Mouse (Mus musculus) liver, embryonic 12.5 days (tissue): ENCODE results near the gene Mecr. TPM values are rescaled to one million over a fixed set of nuclear protein-coding genes. Genes with fewer than 3 reads are reported as not detected.

Experiments
- ATAC-seq: fragments of 200-750 bp; cut with Nextera tagmentation; 2 replicates; pipeline ENCODE4 v1.8.0; 2017; ENCODE audit warnings: moderate number of reproducible peaks, mild to moderate bottlenecking, moderate library complexity
- H3K27ac ChIP-seq: fragments of 300-500 bp; sonication (generic); 2 replicates; pipeline ENCODE4 v1.5.1; 2016; ENCODE audit warnings: mild to moderate bottlenecking
- H3K27me3 ChIP-seq: fragments of 300-500 bp; sonication (generic); replicated peaks from 2 replicates; pipeline ENCODE4 v1.6.1; 2016; ENCODE audit warnings: mild to moderate bottlenecking, moderate library complexity
- H3K36me3 ChIP-seq: fragments of 300-500 bp; sonication (generic); 2 replicates; pipeline ENCODE4 v1.6.1; 2016; ENCODE audit warnings: mild to moderate bottlenecking, moderate library complexity
- H3K4me1 ChIP-seq: fragments of 300-500 bp; sonication (generic); 2 replicates; pipeline ENCODE4 v1.6.1; 2016
- H3K4me2 ChIP-seq: fragments of 300-500 bp; sonication (generic); 2 replicates; pipeline ENCODE4 v1.6.1; 2016; ENCODE audit warnings: mild to moderate bottlenecking, moderate library complexity
- H3K4me3 ChIP-seq: fragments of 300-500 bp; sonication (generic); 2 replicates; pipeline ENCODE4 v1.5.1; 2016; ENCODE audit warnings: mild to moderate bottlenecking, moderate library complexity
- H3K9ac ChIP-seq: fragments of 300-500 bp; sonication (generic); 2 replicates; pipeline ENCODE4 v1.6.1; 2016; ENCODE audit warnings: mild to moderate bottlenecking, moderate library complexity
- H3K9me3 ChIP-seq: fragments of 300-500 bp; sonication (generic); replicated peaks from 2 replicates; pipeline ENCODE4 v1.6.1; 2016; ENCODE audit warnings: mild to moderate bottlenecking, moderate library complexity
- WGBS: fragments of 180-500 bp; shearing (Covaris S2); methylation state at CpG from one replicate; pipeline ENCODE4 v1.1.7; 2016; ENCODE audit not compliant: insufficient replicate concordance; 5-methylcytosine and 5-hydroxymethylcytosine counted together
- polyA plus RNA-seq: library from polyadenylated mRNA; unstranded; fragments of >200 nt; fragmentation: Nextera tagmentation; extraction: Ambion mirVana; gene quantifications from 2 replicates; pipeline ENCODE4 v1.2.1, GENCODE M21; 2016

The Mecr gene
- polyA plus RNA-seq, 1 experiment from 2014 or later, result 49.4 TPM

- Histone ChIP-seq H3K9me3 (no peaks in the 10 kb centered on the region), H3K4me3 (no peak overlapping the region), H3K27me3 (no peaks in the 10 kb centered on the region), H3K4me1 (no peaks in the 10 kb centered on the region), H3K27ac (no peak overlapping the region), H3K36me3 (peaks cover 86% of the 10 kb centered on the region), H3K4me2 (no peak overlapping the region), H3K9ac (no peak overlapping the region)
- ATAC-seq, result no peak
- 89% methylated on average over 15 of the region's 15 CpGs for WGBS
These were observed 57.8 kb downstream of the Mecr start for GRCm38 (mm10) chr4:131901090-131901489.

GRCm38 (mm10) chr4:131904478-131904877 lies 61.2 kb downstream of the Mecr start:
- 70% methylated on average over 8 of the region's 8 CpGs for WGBS
- no peak for ATAC-seq
- no peak overlapping the region for H3K27ac ChIP-seq
- H3K27me3 ChIP-seq, result no peaks in the 10 kb centered on the region
- no peak overlapping the region for H3K4me2 ChIP-seq
- H3K9me3 ChIP-seq, result peaks cover 4% of the 10 kb centered on the region; the same call in 1 of the 2 replicates
- no peaks in the 10 kb centered on the region for H3K4me1 ChIP-seq
- H3K9ac ChIP-seq, result no peak overlapping the region
- no peak overlapping the region for H3K4me3 ChIP-seq
- peaks cover 63% of the 10 kb centered on the region for H3K36me3 ChIP-seq

GRCm38 (mm10) chr4:131906423-131906822 lies 63.2 kb downstream of the Mecr start:
- ATAC-seq, result no peak
- Histone ChIP-seq H3K4me3 (no peak overlapping the region), H3K4me2 (no peak overlapping the region), H3K4me1 (peaks cover 16% of the 10 kb centered on the region; the same call in 1 of the 2 replicates), H3K9ac (no peak overlapping the region), H3K9me3 (peaks cover 4% of the 10 kb centered on the region; the same call in 1 of the 2 replicates), H3K27me3 (peaks cover 14% of the 10 kb centered on the region), H3K27ac (no peak overlapping the region), H3K36me3 (peaks cover 44% of the 10 kb centered on the region)
- WGBS, result 77% methylated on average over 6 of the region's 6 CpGs

- WGBS, result 82% methylated on average over 3 of the region's 3 CpGs
- Histone ChIP-seq H3K4me1 (peaks cover 16% of the 10 kb centered on the region; the same call in 1 of the 2 replicates), H3K4me2 (no peak overlapping the region), H3K9ac (no peak overlapping the region), H3K4me3 (no peak overlapping the region), H3K9me3 (peaks cover 4% of the 10 kb centered on the region; the same call in 1 of the 2 replicates), H3K27me3 (peaks cover 29% of the 10 kb centered on the region), H3K36me3 (peaks cover 30% of the 10 kb centered on the region), H3K27ac (no peak overlapping the region)
- no peak for ATAC-seq
These were observed 64.6 kb downstream of the Mecr start for GRCm38 (mm10) chr4:131907912-131908311.

- Histone ChIP-seq H3K9ac (no peak overlapping the region), H3K27me3 (peaks cover 54% of the 10 kb centered on the region), H3K9me3 (peaks cover 4% of the 10 kb centered on the region; the same call in 1 of the 2 replicates), H3K4me3 (no peak overlapping the region), H3K4me1 (peaks cover 19% of the 10 kb centered on the region; the same call in 1 of the 2 replicates), H3K27ac (no peak overlapping the region), H3K4me2 (peak overlapping the region; percentile 29), H3K36me3 (peaks cover 9% of the 10 kb centered on the region; the same call in 1 of the 2 replicates)
- WGBS, result 12% methylated on average over 18 of the region's 21 CpGs
- no peak for ATAC-seq
These were observed 67.1 kb downstream of the Mecr start for GRCm38 (mm10) chr4:131910237-131910994.

DNA sequence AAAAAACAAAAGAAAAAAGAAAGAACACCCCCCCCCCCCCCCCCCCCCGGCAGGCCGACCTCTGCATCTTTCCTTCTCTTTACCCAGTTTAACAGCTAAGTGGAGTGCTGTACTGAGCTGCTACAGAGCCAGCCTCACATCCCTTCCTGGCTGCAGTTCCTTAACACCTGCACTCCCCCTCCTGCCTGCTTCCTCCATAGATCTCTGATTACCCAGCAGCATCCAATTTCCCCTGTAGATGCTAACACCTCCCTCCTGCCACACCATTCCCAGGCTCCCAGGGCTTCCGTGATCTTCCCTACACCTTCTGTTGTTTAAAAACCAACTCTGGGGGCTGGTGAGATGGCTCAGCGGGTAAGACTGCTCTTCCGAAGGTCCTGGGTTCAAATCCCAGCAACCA lies 68.3 kb downstream of the Mecr start:
- WGBS, result 41% methylated on average over 3 of the region's 5 CpGs
- H3K27ac ChIP-seq, result no peak overlapping the region
- no peak for ATAC-seq
- H3K27me3 ChIP-seq, result peaks cover 65% of the 10 kb centered on the region
- H3K9me3 ChIP-seq, result peaks cover 4% of the 10 kb centered on the region; the same call in 1 of the 2 replicates
- no peaks in the 10 kb centered on the region for H3K36me3 ChIP-seq
- H3K4me2 ChIP-seq, result 0 out of 2 replicates have a peak overlapping the region, but pooled peaks have one; percentile 29
- peaks cover 26% of the 10 kb centered on the region for H3K4me1 ChIP-seq
- H3K9ac ChIP-seq, result no peak overlapping the region
- H3K4me3 ChIP-seq, result no peak overlapping the region

DNA sequence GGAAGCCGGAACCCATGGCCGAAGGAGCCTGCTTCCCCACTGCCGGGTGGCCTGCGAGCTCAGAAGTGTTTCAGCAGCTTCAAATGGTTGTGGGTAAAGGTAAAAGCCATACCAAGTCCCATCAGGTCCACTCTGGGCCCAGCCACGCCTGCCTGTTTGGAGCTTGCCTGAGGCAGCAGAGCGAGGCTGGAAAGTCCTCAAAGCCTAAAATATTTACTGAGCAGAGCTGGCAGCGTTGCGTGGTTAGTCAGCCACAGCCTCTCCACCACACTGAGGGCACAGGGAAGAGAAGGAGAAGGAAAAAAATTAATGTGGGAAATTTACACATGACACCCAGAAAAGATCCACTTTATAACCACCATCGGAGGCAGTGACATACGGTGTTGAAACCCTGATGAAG lies 70.3 kb downstream of the Mecr start:
- Histone ChIP-seq H3K36me3 (no peaks in the 10 kb centered on the region), H3K9ac (no peak overlapping the region), H3K4me3 (no peak overlapping the region), H3K4me1 (peaks cover 32% of the 10 kb centered on the region), H3K4me2 (no peak overlapping the region), H3K27me3 (peaks cover 85% of the 10 kb centered on the region), H3K27ac (no peak overlapping the region), H3K9me3 (no peaks in the 10 kb centered on the region)
- 45% methylated on average over 10 of the region's 10 CpGs for whole genome bisulfite sequencing
- ATAC-seq, result no peak

DNA sequence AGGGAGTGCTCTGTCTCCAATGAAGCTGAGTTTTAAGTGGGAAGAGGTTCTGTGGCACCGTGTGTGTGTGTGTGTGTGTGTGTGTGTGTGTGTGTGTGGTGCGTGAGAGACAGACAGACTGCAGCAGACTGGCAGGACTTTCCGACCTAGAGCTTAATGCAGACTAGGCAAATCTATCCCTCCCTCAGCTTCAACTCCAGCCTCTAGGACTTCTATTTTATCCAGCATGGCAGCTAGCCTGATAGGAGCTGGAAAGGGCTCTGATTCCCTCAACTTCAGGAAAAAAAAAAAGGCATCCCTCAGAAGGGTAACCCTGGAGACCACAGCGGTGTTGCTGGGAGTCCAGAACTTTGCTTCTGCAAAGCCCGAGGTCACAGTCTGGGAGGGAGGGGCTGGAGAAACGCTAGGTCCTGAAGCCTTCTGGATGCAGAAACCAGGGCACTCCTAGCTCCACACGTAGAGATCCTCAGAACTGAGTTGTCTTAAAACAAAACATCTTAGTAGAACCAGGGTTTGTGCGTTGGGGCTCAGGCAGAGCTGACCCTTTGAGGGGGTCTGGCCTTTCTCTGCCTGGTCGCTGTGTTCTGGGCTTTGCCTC lies 70.9 kb downstream of the Mecr start:
- 12% methylated on average over 9 of the region's 9 CpGs for WGBS
- no peak overlapping the region for H3K9ac ChIP-seq
- no peak for ATAC-seq
- no peaks in the 10 kb centered on the region for H3K36me3 ChIP-seq
- no peak overlapping the region for H3K4me2 ChIP-seq
- H3K9me3 ChIP-seq, result no peaks in the 10 kb centered on the region
- H3K4me1 ChIP-seq, result peaks cover 38% of the 10 kb centered on the region
- H3K27me3 ChIP-seq, result peaks cover 91% of the 10 kb centered on the region
- H3K27ac ChIP-seq, result no peak overlapping the region
- H3K4me3 ChIP-seq, result no peak overlapping the region

DNA sequence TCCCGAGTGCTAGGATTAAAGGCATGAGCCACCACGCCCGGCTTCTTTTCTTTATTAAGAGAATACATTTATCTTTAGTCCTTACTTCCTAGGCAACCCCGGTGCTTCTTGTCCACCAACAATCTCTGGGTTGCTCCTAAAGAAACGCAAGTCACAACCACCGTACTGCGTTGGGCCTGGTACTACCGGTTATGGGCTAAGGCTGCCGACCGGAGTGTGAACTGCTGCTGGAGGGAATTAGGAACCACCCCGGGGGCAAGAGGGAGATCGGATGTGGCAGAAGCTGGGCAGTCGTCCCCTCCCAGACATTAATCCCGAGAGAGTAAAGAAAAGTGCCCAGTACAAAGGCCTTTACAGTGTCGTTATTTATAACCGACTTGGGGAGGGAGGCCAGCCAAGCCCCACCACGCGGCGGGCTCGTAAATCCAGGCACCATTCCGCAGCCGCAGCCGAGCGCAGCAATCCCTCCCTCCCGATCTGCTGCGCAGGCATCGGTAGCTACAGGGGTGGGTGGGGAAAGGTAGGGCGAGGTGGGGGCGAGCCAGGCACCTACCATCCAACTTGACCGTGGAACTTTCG lies 71.7 kb downstream of the Mecr start:
- no peaks in the 10 kb centered on the region for H3K9me3 ChIP-seq
- H3K27ac ChIP-seq, result no peak overlapping the region
- WGBS, result 5% methylated on average over 31 of the region's 31 CpGs
- H3K9ac ChIP-seq, result no peak overlapping the region
- H3K4me3 ChIP-seq, result peak overlapping the region; percentile 8; the same call in 1 of the 2 replicates
- H3K4me2 ChIP-seq, result peak overlapping the region; percentile 45
- peaks cover 42% of the 10 kb centered on the region for H3K4me1 ChIP-seq
- H3K27me3 ChIP-seq, result peaks cover 99% of the 10 kb centered on the region
- ATAC-seq, result no peak
- H3K36me3 ChIP-seq, result 0 out of 2 replicates have a peak, but pooled peaks cover 2% of the 10 kb centered on the region

- Histone ChIP-seq H3K4me2 (peak overlapping the region; percentile 20; the same call in 1 of the 2 replicates), H3K4me1 (peaks cover 42% of the 10 kb centered on the region), H3K27ac (no peak overlapping the region), H3K36me3 (0 out of 2 replicates have a peak, but pooled peaks cover 3% of the 10 kb centered on the region), H3K27me3 (peaks cover 100% of the 10 kb centered on the region), H3K4me3 (peak overlapping the region; percentile 0; the same call in 1 of the 2 replicates), H3K9me3 (no peaks in the 10 kb centered on the region), H3K9ac (no peak overlapping the region)
- 29% methylated on average over 13 of the region's 13 CpGs for WGBS
- ATAC-seq, result no peak
These were observed 72.6 kb downstream of the Mecr start for GRCm38 (mm10) chr4:131915821-131916328.

GRCm38 (mm10) chr4:131916425-131916824 lies 73.2 kb downstream of the Mecr start:
- H3K9ac ChIP-seq, result no peak overlapping the region
- 7% methylated on average over 15 of the region's 15 CpGs for WGBS
- peak; percentile 52 for ATAC-seq
- H3K27me3 ChIP-seq, result peaks cover 100% of the 10 kb centered on the region
- peaks cover 43% of the 10 kb centered on the region for H3K4me1 ChIP-seq
- 0 out of 2 replicates have a peak, but pooled peaks cover 3% of the 10 kb centered on the region for H3K36me3 ChIP-seq
- H3K9me3 ChIP-seq, result no peaks in the 10 kb centered on the region
- peak overlapping the region; percentile 20; the same call in 1 of the 2 replicates for H3K4me2 ChIP-seq
- H3K4me3 ChIP-seq, result peak overlapping the region; percentile 0; the same call in 1 of the 2 replicates
- no peak overlapping the region for H3K27ac ChIP-seq
